Mouse (Mus musculus) myocyte (in vitro differentiated cells): ENCODE results near the gene Bub1.

Experiments used
- CEBPB ChIP-seq: IDR thresholded peaks from 2 replicates; pipeline ENCODE4 v1.6.1; 2011; ENCODE audit warnings: mild to moderate bottlenecking, moderate library complexity; ENCODE audit not compliant: poor library complexity, insufficient read depth, severe bottlenecking
- E2F4 ChIP-seq: IDR thresholded peaks from one replicate; pipeline ENCODE4 v1.6.1; 2011; ENCODE audit warnings: mild to moderate bottlenecking, control low read depth, moderate library complexity; ENCODE audit not compliant: insufficient read depth
- MAX ChIP-seq: IDR thresholded peaks from one replicate; pipeline ENCODE4 v1.6.1; 2011; ENCODE audit warnings: low read depth, mild to moderate bottlenecking, control low read depth
- MYOD1 ChIP-seq, 3 experiments: IDR thresholded peaks; one replicate each; pipeline ENCODE4 v1.6.1; 2011; ENCODE audit warnings: control low read depth in 2 of 3, low read depth in 2 of 3, mild to moderate bottlenecking in 2 of 3, moderate library complexity in 1 of 3; ENCODE audit not compliant: insufficient read length in 2 of 3, control insufficient read depth in 1 of 3
- POLR2A ChIP-seq: IDR thresholded peaks from one replicate; pipeline ENCODE4 v1.6.1; 2011; ENCODE audit warnings: low read depth, mild to moderate bottlenecking, control low read depth, moderate library complexity; ENCODE audit not compliant: insufficient read length
- POLR2AphosphoS2 ChIP-seq: IDR thresholded peaks from one replicate; pipeline ENCODE4 v1.6.1; 2011; ENCODE audit warnings: low read depth, control low read depth; ENCODE audit not compliant: insufficient read length
- REST ChIP-seq: IDR thresholded peaks from one replicate; pipeline ENCODE4 v1.6.1; 2011; ENCODE audit warnings: mild to moderate bottlenecking, control low read depth, moderate library complexity; ENCODE audit not compliant: insufficient read depth, insufficient read length
- SRF ChIP-seq: IDR thresholded peaks from one replicate; pipeline ENCODE4 v1.6.1; 2011; ENCODE audit warnings: low read depth; ENCODE audit not compliant: control insufficient read depth, insufficient read length
- TCF12 ChIP-seq: IDR thresholded peaks from one replicate; pipeline ENCODE4 v1.6.1; 2011; ENCODE audit warnings: mild to moderate bottlenecking, control low read depth; ENCODE audit not compliant: poor library complexity, insufficient read depth, severe bottlenecking
- TCF3 ChIP-seq: IDR thresholded peaks from one replicate; pipeline ENCODE4 v1.6.1; 2011; ENCODE audit warnings: low read depth, control low read depth; ENCODE audit not compliant: insufficient read length
- USF1 ChIP-seq: IDR thresholded peaks from one replicate; pipeline ENCODE4 v1.6.1; 2011; ENCODE audit warnings: low read depth, mild to moderate bottlenecking, control low read depth, moderate library complexity

- TF ChIP-seq USF1 (no peak), POLR2A (no peak), CEBPB (no peak), MYOD1 (IDR thresholded peaks at IDR 0.05; ENCODE audit: control insufficient read depth in 1 of 3, insufficient read length in 2 of 3, low read depth in 2 of 3) (no peak), E2F4 (no peak), MAX (no peak), POLR2AphosphoS2 (no peak), TCF3 (no peak), SRF (no peak), TCF12 (no peak), REST (no peak)
These were observed 49.4 kb upstream of the Bub1 start for GRCm38 (mm10) chr2:127881063-127881462.
